Mouse (Mus musculus): ENCODE data around the gene Mvb12a. TPM values are rescaled to one million over a fixed set of nuclear protein-coding genes. Genes with fewer than 3 reads are reported as not detected.

Mvb12a gene
- total RNA-seq (2022) = 10 to 100 TPM; 28.8 to 31.5 (median 29.1) TPM

DNA sequence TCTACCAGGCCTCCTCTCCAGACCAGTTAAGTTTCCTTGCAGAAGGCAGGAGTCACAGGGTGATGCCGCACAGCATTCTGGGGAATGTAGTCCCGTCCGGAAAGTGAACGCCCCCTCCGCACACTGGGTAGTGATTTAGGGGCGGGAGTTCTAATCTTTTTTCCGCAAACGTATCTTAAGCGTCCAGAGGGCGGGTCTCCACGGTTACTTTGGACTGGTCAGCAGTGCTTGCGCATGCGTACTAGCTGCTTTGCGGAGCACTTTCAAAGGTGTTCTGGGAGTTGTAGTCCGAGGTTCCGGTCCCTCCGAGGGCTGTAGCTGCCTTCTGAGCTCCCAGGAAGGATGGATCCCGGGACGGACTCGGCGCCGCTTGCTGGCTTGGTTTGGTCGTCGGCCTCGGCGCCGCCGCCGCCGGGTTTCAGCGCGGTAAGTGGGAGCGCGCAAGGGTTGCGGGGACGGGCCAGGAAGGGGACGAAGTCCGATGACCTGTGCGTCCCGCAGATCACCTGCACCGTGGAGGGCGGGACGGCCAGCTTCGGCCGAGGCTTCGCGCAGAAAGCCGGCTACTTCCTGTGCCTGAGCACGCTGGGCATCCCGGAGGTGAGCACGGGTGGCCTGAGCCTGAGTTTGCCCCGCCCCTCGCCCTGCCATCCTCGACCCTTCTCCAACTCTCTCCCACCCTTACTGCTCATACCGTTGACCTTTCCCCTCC lies at the start of gene Mvb12a:
Gene Mvb12a (plus strand): TSS at position 291 of the 712 bp plus-strand sequence.
- peak; percentile 99 for DNase-seq (ENCODE audit: low spot score)

- peak; percentile 85 for DNase-seq (ENCODE audit: low spot score)
Measured at GRCm38 (mm10) chr8:71495039-71495438, 47.7 kb upstream of the Mvb12a start.

GRCm38 (mm10) chr8:71495811-71496210 lies 46.9 kb upstream of the Mvb12a start:
- no peak for DNase-seq (ENCODE audit: low spot score)

- peak; percentile 91 for DNase-seq (ENCODE audit: low spot score)
Measured at GRCm38 (mm10) chr8:71496481-71496880, 46.2 kb upstream of the Mvb12a start.

GRCm38 (mm10) chr8:71497077-71497645 lies 45.6 kb upstream of the Mvb12a start:
- DNase-seq (ENCODE audit: low spot score) = no peak

DNA sequence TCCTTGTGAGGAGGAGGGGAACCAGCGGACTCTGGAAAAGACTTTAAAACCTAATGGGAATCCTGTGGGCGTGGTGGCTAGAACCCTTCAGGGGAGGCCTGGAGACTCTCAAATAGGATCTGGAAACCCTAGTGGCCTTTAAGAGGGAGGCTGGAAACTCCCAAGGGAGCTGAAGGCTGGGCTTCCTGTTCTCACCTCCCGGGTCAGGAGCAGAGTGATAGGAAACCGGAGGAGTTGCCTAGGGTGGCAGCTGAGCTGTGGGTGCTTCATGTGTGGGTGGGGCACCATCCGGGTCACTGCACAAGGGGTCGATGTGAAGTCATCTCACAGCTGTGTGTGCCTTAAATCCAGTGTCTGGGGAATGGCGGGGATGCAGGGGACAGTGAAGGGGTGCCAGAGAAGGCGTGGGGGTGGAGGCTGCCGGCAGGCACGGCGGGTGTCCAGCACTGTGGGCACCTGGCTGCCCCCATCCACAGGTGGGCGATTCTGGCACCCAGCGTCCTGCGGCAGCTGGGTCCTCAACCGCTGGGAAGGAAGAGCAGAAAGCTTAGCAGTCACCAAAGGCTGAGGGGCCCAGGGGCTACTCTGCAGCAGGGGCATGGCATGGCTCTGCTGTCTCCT lies 44.7 kb upstream of the Mvb12a start:
- DNase-seq (ENCODE audit: low spot score) = peak; percentile 73

DNA sequence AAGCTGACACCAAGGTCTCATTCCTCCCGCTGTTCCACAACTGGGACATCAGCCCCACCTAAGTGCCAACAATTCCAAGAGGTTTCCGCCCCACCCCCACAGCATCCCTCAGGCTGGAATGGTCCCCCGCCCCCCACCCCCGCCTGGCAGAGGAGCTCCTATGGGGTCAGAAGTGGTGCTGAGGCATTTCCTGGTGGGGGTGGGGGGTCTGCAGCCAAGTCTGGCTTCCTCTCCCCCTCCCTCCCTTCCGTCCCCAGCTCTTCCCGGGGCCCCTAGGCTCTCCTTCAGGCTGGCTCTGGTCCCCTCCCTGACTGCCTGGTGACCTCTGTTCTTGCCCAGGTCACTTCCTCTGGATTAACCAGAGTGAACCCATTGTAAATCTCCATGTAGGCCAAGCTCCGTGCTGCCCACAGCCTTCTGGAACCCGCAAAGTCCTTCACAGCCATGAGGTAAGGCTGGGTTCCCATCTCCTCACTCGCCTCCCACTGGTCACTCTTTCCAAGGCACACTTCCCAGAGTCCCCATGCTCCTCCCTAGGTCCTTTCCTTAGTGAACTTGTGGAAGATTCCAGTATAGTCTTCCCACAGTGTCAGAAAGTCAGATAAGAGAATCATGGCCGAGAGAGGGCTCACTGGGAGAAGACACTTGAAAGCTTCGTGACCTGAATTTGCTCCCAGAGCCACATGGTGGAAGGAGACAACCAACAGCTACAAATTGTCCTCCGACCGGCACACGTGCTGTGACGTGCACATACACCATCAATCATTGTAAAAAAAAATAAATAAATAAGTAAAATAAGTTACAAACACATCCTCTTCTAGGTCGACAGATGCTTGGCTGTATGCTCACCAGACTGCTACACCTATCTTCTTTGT lies 43.7 kb upstream of the Mvb12a start:
- no peak for DNase-seq (ENCODE audit: low spot score)

- DNase-seq (ENCODE audit: low spot score) = no peak
Measured at GRCm38 (mm10) chr8:71504349-71504748, 38.4 kb upstream of the Mvb12a start.

DNA sequence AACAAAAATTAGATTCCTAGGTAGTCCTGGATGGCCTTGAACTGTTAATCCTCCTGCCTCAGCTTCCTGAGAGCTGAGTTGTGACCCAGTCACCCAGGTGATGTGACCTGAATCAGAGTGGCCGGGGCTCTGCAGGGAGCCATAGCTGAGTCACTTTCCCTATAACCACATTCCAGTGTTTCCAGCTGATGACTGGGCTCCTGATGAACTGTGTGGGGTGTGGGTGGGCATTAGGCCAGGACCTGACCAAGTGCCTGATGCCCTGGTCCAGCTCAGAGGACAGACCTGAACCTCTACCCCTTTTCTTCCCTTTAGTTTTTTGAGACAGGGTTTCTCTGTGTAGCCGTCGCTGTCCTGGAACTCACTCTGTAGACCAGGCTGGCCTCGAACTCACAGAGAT lies 37.4 kb upstream of the Mvb12a start:
- DNase-seq (ENCODE audit: low spot score) = no peak

DNA sequence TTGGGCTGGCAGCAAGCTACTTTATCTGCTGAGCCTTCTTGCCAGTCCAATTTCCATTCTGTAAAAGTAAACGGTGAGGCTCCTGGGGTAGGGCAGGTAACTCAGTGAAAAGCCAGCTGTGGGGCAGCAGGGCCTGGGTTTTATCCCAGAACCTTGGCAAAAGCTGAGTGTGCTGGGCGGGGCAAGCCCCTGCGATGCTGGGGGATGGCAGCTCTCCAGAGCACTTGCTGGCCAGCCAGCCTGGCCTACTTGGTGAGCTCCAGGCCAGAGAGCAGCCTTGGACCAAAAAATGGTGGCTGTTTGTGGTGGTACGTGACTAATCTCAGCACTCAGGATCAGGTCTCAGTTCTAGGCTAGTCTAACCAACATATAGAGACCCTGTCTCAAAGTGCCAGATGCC lies 36.7 kb upstream of the Mvb12a start:
- no peak for DNase-seq (ENCODE audit: low spot score)

DNA sequence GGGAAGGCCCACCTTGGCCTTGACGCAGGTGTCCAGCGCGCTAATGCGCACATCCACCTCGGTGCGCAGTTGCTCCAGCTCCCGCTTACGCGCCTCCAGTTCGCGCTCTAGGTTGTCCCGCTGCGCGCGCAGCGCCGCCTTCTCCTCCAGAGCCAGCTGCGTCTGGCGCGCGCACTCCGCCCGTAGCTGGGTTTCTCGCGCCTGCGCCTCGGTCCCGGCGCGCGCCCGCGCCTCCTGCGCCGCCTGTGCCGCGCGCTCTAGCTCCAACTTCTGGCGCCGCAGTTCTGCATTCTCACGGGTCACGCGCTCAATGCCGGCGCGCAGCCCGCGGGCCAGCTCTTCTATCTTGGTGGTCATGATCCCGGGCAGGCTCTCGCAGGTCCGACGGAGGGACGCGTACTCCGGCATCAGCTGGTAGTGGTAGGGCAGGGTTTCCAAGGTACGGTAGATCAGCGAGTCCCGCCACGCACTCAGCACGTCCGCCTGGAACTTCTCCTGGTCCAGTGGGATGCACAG lies 35.1 kb upstream of the Mvb12a start:
- peak; percentile 52 for DNase-seq (ENCODE audit: low spot score)

DNA sequence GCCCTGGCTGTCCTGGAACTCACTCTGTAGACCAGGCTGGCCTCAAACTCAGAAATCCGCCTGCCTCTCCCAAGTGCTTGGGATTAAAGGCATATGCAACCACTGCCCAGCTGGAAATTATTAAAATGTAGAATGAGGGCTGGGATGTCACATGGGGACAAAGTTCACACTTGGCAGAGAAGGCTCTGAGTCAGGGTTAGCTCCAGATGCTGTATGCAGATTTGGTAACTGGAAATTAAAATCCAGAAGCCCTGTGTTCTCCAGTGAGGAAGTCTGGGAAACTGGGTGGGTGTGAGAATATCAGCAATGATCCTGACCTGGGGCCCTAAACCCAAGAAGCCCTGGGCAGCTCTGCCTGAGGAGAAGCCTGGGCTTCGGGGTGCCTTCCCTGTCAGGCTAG lies 33.4 kb upstream of the Mvb12a start:
- DNase-seq (ENCODE audit: low spot score) = no peak

- DNase-seq (ENCODE audit: low spot score) = no peak
Measured at GRCm38 (mm10) chr8:71511644-71512043, 31.1 kb upstream of the Mvb12a start, which contains the start of gene Plvap. Gene Plvap, minus strand, starts transcription at chr8:71511752.

DNA sequence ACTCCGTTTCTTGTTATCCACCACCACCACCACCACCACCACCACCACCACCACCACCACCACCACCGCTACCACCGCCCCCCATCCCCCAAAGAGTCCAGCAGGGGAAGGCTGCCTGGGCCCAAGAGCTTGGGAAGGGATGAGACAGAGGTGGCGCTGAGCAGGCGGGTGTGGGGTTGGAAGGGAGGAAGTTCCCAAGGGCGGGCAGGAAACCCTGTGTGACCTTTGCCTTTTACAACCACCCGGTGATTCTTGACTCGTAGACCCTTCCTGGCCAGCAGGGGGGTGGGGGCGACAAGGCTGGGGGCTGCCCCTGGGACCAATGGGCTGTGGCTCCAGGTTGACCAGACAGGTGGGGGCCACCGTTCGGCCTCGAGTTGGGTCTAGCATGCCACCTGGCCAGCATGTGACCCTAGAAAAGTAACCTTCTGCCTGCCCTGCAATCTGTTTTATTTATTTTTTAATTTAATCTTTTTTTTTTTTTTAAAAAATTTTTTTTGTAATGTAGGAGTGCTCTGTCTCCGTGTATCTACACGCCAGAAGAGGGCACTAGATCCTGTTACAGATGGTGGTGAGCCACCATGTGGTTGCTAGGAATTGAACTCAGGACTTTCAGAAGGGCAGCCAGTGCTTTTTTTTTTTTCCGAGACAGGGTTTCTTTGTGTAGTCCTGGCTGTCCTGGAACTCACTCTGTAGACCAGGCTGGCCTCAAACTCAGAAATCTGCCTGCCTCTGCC lies 29.5 kb upstream of the Mvb12a start:
- no peak for DNase-seq (ENCODE audit: low spot score)

DNA sequence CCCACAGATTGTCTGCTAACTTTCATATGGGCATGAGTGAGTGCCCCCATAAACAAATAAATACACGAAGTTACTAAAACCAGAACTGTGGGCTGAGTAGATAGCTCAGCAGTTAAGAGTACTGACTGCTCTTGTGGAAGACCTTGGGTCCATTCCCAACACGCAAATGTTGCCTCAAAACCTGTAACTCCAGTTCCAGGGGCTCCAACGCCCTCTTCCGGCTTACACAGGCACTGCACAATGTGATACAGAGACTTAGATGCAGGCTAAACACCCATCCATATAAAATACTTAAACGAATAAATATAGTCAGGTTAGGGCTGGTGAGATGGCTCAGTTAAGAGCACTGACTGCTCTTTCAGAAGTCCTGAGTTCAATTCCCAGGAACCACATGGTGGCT lies 27.7 kb upstream of the Mvb12a start:
- DNase-seq (ENCODE audit: low spot score) = no peak

- DNase-seq (ENCODE audit: low spot score) = no peak
Measured at GRCm38 (mm10) chr8:71516786-71517185, 25.9 kb upstream of the Mvb12a start.

- peak; percentile 77 for DNase-seq (ENCODE audit: low spot score)
Measured at GRCm38 (mm10) chr8:71519037-71519825, 23.5 kb upstream of the Mvb12a start.

DNA sequence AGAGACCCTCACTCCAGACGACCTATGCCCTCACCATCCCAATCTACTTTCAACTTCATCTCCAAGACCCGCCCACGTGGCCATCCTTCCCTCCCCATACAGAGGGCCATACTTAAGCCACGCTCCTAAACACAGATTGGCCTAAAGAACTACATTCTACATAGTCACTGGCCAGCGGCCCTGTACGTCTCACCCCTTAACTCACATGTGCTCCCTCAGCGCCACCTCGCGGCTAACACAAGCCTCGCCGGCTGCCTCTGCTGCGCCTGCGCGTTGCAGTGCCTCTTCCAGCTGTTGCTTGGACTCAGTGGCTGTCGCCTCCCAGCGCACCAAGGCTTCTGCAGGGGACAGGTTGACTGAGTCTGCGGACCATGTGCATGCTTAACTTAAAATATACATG lies 21.1 kb upstream of the Mvb12a start:
- DNase-seq (ENCODE audit: low spot score) = peak; percentile 96

GRCm38 (mm10) chr8:71525226-71526050 lies 17.3 kb upstream of the Mvb12a start, which contains the start of gene Ccdc194:
Gene Ccdc194, minus strand, starts transcription at chr8:71525711.
- DNase-seq (ENCODE audit: low spot score) = no peak
